Mouse (Mus musculus) mouse trophoblast stem cell (cell line): ENCODE measurements at regions not wholly inside any gene's neighbourhood (a gene's known extent, or its start where the extent isn't known, plus 50 kb on each side); places are given as distances from the start of the nearest gene placed in this dataset.
"Not testable (repeated sequence)": the region's sequence is repeated elsewhere in the genome, so short reads cannot be mapped to it uniquely, and the experiment has no call there.

Experiments
- in situ Hi-C, 2 experiments: fragments of 300-500 bp; cut with MseI, MboI; formaldehyde crosslinking; loops; 2 replicates in 1 of 2; 3 replicates in 1 of 2; pipeline ENCODE4 v1.15.1; 2025

DNA sequence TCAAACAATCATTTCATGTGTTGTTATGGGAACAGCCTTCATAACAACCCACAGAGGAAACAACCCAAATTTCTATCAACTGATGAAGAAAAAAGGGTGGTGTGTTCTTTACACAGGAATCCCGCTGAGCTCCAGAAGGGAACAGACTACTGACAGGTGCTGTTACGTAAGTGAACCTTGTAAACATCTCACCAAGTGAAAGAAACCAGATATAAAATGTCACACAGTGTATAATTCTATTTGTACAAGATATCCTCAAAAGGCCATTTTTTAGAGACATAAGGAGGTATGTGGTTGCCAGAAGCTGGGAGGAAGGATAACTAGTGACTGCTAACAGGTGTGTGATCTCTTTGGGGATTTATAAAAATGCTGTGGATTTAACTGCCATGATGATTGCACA lies 119.9 kb downstream of the Plod2 start:
- in situ Hi-C loops = no loop called here

GRCm38 (mm10) chr9:92667361-92667881 lies 125.4 kb downstream of the Plod2 start:
- in situ Hi-C loops = no loop called here

- in situ Hi-C loops = no loop called here
Observed at GRCm38 (mm10) chr9:92671966-92672365, 129.9 kb downstream of the Plod2 start.

GRCm38 (mm10) chr9:92694361-92695016 lies 152.5 kb downstream of the Plod2 start:
- in situ Hi-C loops = no loop called here

DNA sequence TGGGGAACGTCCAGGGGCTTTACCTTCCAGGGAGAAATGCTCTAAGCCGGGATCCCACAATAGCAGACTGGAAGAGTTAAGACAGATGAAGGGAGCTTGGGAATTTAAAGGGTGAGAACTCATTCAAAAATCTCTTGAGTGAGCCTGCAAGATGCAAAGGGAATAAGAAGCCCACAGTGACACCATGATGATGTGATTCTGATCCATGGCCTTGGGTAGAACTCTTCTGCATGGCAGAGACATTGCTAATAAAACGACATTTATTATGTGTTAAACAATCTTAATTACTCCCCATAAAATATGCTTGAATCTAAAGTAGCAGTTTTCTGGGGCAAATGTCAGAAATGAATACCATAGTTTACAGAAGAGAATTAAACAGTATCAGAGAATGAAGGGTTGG lies 155.9 kb downstream of the Plod2 start:
- in situ Hi-C loops = no loop called here

GRCm38 (mm10) chr9:92704752-92705151 lies 162.7 kb downstream of the Plod2 start:
- in situ Hi-C loops = no loop called here

- in situ Hi-C loops = no loop called here
Observed at GRCm38 (mm10) chr9:92707011-92707410, 165.0 kb downstream of the Plod2 start.

- in situ Hi-C loops = no loop called here
Observed at GRCm38 (mm10) chr9:92717176-92717575, 175.2 kb downstream of the Plod2 start.

DNA sequence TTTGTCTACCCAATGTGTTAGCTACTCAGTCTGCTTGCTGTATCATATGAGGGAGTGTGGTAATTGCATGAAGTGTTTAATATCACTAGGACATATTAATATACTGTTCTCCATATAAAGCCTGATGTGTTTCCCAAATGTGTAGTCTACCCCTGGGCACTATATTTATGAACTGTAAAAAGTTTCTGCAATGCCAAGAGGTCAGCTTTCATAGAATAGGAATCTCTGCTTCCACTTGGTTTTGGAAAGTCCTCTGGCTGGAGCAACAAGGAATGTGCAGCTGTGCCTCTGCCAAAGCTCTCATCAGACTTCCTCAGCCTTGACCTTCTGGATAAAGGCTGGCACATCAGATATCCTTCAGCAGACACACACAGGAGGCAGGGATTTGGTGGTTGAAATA lies 176.3 kb downstream of the Plod2 start:
- in situ Hi-C loops = no loop called here

- in situ Hi-C loops = no loop called here
Observed at GRCm38 (mm10) chr9:92719251-92719650, 177.2 kb downstream of the Plod2 start.

- in situ Hi-C loops = no loop called here
Observed at GRCm38 (mm10) chr9:92728864-92729263, 186.8 kb downstream of the Plod2 start.

DNA sequence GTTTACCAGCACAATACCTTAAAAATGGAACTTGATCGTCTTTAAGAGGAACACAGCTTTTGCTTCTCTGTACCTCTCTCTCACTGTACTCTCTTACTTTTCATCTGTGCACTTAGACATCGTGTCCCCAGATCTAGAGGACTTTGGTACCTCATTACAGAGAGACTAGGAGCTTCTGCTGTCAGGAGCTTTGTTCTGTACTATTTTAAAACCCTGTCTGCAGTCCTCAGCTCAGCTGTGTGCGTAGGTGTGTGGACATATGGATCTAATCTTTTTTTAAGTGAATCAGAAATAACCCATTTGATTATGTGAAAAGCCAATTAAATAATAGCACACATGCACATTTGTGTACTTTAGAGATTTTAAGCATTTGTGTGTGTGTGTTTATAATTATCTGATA lies 189.4 kb downstream of the Plod2 start:
- in situ Hi-C loops = no loop called here

DNA sequence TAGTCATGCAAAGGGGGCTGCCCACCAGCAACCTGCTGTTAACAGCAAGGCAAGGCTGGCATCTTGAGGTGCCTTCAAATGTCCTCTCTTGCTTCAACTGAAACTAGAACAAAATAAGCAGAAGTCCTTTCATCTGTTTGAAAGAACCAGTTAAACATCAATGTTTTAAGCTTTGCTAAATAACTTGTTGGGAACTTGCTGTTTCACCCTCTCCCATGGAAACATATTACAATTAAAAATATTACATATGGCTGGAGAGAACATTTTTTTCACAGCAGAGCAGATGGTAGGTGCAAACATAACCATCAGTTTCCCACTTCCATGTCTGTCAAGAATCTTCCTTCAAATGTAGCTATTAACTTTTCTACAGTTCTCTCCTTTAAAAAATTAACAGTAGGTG lies 225.5 kb downstream of the Plod2 start:
- in situ Hi-C loops = no loop called here

- in situ Hi-C loops = no loop called here
Observed at GRCm38 (mm10) chr9:92768432-92768831, 226.4 kb downstream of the Plod2 start.

- in situ Hi-C loops = no loop called here
Observed at GRCm38 (mm10) chr9:92769528-92769927, 227.5 kb downstream of the Plod2 start.

DNA sequence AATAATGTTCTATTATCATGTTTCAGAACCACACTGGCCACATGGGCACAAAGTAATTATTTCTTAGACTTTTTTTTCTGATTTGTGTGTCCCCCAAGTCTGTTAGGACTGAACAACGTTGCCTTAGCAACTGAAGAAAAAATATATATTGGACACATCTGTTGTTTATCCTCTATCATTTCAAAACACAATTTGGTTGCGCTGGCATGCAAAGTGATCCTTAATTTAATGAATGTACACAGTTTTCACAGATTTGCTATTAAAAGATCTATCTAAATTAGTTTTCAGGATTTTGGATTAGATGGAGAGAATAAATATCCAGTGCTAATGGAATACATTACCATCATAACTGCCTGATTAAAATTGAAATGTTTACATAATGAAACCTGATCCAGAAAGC lies 229.0 kb downstream of the Plod2 start:
- in situ Hi-C loops = no loop called here

GRCm38 (mm10) chr9:92771716-92772115 lies 229.7 kb downstream of the Plod2 start:
- in situ Hi-C loops = no loop called here

DNA sequence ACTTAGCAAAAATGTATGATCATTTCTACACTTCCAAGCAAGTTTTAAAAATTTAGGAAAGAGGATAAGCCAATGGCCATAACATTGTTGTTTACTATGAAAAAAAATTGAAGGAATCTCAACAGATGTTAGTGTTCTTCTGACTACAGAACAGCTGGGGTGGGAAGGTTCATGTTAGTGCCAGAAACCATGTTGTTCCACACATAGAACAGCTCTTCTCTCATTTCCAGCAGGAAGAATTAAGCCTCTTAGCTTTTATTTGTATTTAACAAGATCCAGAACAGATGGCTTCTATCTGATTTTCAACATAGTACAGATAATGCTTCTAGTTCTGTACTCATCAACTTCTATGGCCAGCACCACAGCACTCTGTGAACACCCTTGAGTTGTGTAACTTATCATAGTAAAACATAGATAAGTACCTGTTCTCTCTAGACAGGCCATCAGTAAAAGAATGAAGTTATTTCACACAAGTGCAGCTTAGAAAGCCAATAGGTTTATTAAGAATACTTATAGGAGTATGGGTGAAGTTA lies 241.0 kb downstream of the Plod2 start:
- in situ Hi-C loops = no loop called here

DNA sequence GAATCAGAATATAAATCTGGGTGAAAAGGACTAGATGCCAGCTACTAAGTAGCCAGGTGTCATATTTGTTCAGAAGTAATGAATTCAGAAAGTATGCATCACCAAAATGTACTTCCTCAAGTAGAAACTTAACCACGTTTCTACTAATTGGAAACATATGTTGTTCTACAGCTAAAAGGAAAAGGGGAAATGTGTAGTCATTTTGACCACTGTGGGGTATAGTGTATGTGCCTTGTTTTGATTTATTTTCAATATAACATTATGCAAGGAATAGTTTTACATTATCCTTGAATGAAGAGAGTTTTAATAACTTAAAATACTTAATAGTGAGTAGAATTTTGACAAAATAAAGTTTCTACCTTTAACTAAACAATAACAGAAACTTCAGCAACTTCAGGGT lies 257.7 kb downstream of the Plod2 start:
- in situ Hi-C loops = no loop called here

DNA sequence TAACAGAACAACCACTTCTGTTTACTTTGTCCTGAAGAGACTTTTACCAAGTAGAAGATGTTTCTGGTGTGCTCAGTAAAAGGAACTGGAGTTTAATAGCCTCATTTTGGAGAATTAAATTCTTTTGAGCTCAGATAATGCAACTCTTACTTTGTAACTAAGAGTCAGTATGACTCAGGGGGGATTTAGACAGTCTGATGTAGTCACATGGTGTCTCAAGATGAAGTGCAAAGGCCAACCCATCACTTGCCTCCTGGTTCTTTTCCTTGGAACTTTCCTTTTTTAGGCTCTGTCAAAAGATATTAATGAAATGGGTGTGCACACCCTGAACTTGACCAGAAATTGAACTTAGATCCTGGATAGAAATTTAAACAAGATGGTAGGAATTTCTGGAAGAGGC lies 267.4 kb downstream of the Plod2 start:
- in situ Hi-C loops = no loop called here

DNA sequence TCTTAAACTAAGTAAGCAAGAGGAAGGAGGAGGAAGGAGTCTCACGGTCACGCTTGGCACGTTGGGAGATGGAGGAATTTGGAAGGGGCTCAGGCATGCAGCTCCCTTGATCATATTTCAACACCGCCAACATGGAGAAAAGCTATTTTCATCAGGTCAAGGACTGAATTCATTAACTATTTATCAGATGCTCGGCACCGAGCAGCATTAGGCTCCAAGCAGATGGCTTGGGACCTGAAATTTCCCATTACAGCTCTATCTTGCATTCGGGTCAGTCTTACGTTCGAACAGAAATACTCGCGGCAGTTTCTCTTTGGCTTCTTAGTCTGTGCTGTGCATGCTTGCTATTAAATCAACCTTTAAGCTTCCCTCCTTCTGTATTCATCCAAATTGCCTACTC lies 278.7 kb downstream of the Plod2 start:
- in situ Hi-C loops = no loop called here

GRCm38 (mm10) chr9:92826708-92827353 lies 284.8 kb downstream of the Plod2 start:
- in situ Hi-C loops = no loop called here

DNA sequence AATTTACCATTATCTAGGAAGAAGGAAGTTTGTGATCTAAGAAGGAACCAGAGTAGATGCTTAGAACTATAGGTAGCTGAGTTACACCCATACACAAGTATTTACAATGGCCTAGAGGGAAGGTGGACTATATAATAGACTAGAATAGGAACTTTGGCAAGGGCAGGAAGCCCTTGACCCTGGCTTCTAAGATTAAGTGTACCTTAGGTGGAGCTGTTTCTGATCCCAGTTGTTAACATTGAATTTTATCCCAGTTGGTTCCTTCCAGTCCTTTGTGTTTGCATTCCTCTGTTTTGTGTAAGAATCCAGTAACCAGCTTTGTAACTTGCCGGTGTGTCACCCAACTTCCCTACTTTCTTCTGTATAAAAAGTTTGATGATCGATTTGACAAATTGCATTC lies 294.1 kb downstream of the Plod2 start:
- in situ Hi-C loops = not testable (repeated sequence)
